Mouse (Mus musculus) liver, adult 2 months (tissue): Measurements from ENCODE around the gene Dus1l.

Experiments
- CTCF ChIP-seq: fragments of 200-500 bp; IDR thresholded peaks from 2 replicates; pipeline ENCODE4 v1.5.1; 2011; ENCODE audit warnings: low read depth, low read length, control low read depth
- POLR2A ChIP-seq: fragments of 200-500 bp; IDR thresholded peaks from 2 replicates; pipeline ENCODE4 v1.6.1; 2011; ENCODE audit warnings: low read length, control low read depth; ENCODE audit not compliant: insufficient read depth; ENCODE audit errors: extremely low read depth

DNA sequence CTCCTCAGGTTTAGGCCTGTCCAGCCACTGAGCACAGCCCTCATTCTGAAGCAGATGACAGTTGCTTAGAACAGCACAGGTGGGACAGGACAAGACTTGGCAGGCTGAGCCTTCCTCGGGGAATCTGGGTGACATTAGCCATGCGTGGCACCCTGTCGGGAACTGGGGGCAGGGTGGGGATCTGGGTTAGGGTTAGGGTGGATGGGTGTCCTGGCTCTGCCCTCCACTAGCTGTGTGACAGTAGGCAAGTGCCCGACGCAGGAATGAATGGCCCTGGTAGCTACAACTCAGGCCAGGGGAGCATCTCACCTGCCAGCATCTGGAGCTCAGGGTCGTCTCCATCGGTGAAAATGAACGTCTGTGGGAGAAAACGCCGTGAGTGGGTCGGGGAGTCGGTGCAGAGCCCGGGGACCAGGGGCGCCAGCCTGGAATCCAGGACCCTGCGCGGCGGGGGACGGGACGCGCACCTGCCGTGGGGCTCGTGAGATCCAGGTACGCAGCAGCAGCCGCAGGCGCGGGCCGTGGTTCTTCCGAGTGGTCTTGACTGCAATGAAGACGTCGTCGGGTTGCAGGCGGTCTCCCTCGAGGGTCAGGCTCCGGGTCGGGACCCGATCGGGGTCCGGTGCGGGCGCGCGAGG, 12.7 kb downstream of the Dus1l start:
- TF ChIP-seq CTCF = no peak
- no peak for TF ChIP-seq POLR2A
